Mouse (Mus musculus) hindbrain, embryonic 11.5 days (tissue): ENCODE results near the gene Mboat2. TPM values are rescaled to one million over a fixed set of nuclear protein-coding genes. Genes with fewer than 3 reads are reported as not detected.

ENCODE experiments used
- ATAC-seq: fragments of 200-750 bp; cut with Nextera tagmentation; 2 replicates; pipeline ENCODE4 v1.8.0; 2017; ENCODE audit warnings: mild to moderate bottlenecking, moderate TSS enrichment, moderate library complexity; ENCODE audit not compliant: low FRiP score
- DNase-seq: peaks from one replicate; pipeline ENCODE4 v3.0.0-alpha.2; 2015; ENCODE audit warnings: low spot score
- H3K27ac ChIP-seq: fragments of 300-500 bp; sonication (generic); 2 replicates; pipeline ENCODE4 v1.5.1; 2014; ENCODE audit warnings: mild to moderate bottlenecking, low read depth, low read length
- H3K27me3 ChIP-seq: fragments of 300-500 bp; sonication (generic); 2 replicates; pipeline ENCODE4 v1.6.1; 2014; ENCODE audit warnings: mild to moderate bottlenecking, low read length, moderate library complexity, mixed read lengths; ENCODE audit not compliant: control insufficient read depth, insufficient read depth
- H3K36me3 ChIP-seq: fragments of 300-500 bp; sonication (generic); 2 replicates; pipeline ENCODE4 v1.6.1; 2014; ENCODE audit warnings: mild to moderate bottlenecking, low read length, moderate library complexity, mixed read lengths; ENCODE audit not compliant: control insufficient read depth, insufficient read depth
- H3K4me1 ChIP-seq: fragments of 300-500 bp; sonication (generic); replicated peaks from 2 replicates; pipeline ENCODE4 v1.6.1; 2014; ENCODE audit warnings: low read length, mixed read lengths; ENCODE audit not compliant: control insufficient read depth, insufficient read depth
- H3K4me2 ChIP-seq: fragments of 300-500 bp; sonication (generic); replicated peaks from 2 replicates; pipeline ENCODE4 v1.6.1; 2014; ENCODE audit warnings: mild to moderate bottlenecking, low read depth, low read length
- H3K4me3 ChIP-seq: fragments of 300-500 bp; sonication (generic); 2 replicates; pipeline ENCODE4 v1.5.1; 2014; ENCODE audit warnings: low read depth, low read length
- H3K9ac ChIP-seq: fragments of 300-500 bp; sonication (generic); 2 replicates; pipeline ENCODE4 v1.6.1; 2014; ENCODE audit warnings: low read depth, low read length
- H3K9me3 ChIP-seq: fragments of 300-500 bp; sonication (generic); 2 replicates; pipeline ENCODE4 v1.6.1; 2016; ENCODE audit warnings: low read length; ENCODE audit not compliant: control insufficient read depth
- WGBS: fragments of 180-500 bp; shearing (Covaris S2); extraction: QIAGEN DNeasy Blood & Tissue Kit; methylation state at CpG from one replicate; pipeline ENCODE4 v1.1.7; 2014; 5-methylcytosine and 5-hydroxymethylcytosine counted together
- polyA plus RNA-seq: library from polyadenylated mRNA; unstranded; fragments of >200 nt; fragmentation: Nextera tagmentation; extraction: Ambion mirVana; gene quantifications from 2 replicates; pipeline ENCODE4 v1.2.1, GENCODE M21; 2014

The Mboat2 gene
- polyA plus RNA-seq, 1 experiment from 2014 or later = 59.5 TPM

DNA sequence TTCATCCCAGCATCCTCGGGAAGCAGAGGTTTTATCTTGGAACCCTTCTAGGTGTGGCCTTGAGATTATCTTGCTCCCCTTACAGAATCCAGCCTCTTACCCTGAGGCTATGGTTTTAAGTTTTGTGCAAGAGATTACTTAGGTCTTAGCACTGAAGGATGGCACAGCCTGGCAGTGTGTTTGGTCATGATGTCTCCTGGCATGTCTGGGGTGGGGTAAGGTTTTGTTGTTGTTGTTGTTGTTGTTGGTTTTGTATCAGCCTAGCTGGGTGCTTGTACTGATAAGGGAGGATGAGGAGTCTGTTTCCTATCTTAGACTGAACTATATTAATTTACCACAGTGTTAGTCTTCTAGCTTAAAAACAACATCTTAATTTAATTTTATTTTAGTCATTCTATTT lies 105.6 kb downstream of the Mboat2 start:
- Histone ChIP-seq H3K27ac (no peak overlapping the region), H3K4me1 (no peaks in the 10 kb centered on the region), H3K27me3 (no peaks in the 10 kb centered on the region), H3K9ac (no peak overlapping the region), H3K9me3 (no peaks in the 10 kb centered on the region), H3K4me2 (no peak overlapping the region), H3K4me3 (no peak overlapping the region), H3K36me3 (no peaks in the 10 kb centered on the region)
- DNase-seq (no peak), ATAC-seq (no peak)
- WGBS = 80% methylated on average over 1 of the region's 1 CpGs

DNA sequence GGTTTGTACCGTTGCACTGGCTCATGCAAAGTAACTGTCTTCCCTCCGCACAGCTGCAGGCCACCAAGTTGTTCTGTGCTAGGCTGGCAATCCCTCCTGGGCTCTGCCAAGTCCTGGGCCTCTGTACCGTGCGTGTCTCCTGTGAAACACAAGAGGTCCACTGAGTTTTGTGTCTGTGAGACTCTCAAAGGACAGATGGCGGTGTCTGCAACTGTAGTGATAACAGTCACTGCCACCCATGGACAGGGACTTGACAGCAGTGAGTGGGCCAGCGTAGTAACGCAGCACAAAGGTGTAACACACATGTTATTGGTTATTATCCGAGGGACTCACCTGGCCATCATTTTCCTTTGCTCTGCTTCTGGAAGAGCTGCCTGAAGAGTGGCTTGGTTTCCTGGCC lies 108.7 kb downstream of the Mboat2 start:
- H3K36me3 ChIP-seq = no peaks in the 10 kb centered on the region

GRCm38 (mm10) chr12:24942619-24943287 lies 112.1 kb downstream of the Mboat2 start:
- no peaks in the 10 kb centered on the region for H3K4me1 ChIP-seq
- H3K9me3 ChIP-seq = no peaks in the 10 kb centered on the region
- H3K4me3 ChIP-seq = no peak overlapping the region
- DNase-seq = no peak
- ATAC-seq = no peak
- no peaks in the 10 kb centered on the region for H3K36me3 ChIP-seq
- 90% methylated on average over 9 of the region's 9 CpGs for WGBS
- no peak overlapping the region for H3K4me2 ChIP-seq
- H3K9ac ChIP-seq = no peak overlapping the region
- no peaks in the 10 kb centered on the region for H3K27me3 ChIP-seq
- no peak overlapping the region for H3K27ac ChIP-seq

More for the DNA sequence above, 108.7 kb downstream of the Mboat2 start:
- Histone ChIP-seq H3K9me3 (no peaks in the 10 kb centered on the region), H3K27ac (no peak overlapping the region), H3K27me3 (no peaks in the 10 kb centered on the region), H3K4me2 (no peak overlapping the region), H3K4me3 (no peak overlapping the region), H3K4me1 (no peaks in the 10 kb centered on the region), H3K9ac (no peak overlapping the region)
- 91% methylated on average over 8 of the region's 8 CpGs for WGBS
- ATAC-seq (no peak), DNase-seq (no peak)

- DNase-seq (no peak), ATAC-seq (no peak)
- Histone ChIP-seq H3K9ac (no peak overlapping the region), H3K9me3 (no peaks in the 10 kb centered on the region), H3K27me3 (no peaks in the 10 kb centered on the region), H3K27ac (no peak overlapping the region), H3K4me1 (no peaks in the 10 kb centered on the region), H3K4me3 (no peak overlapping the region), H3K4me2 (no peak overlapping the region), H3K36me3 (no peaks in the 10 kb centered on the region)
- WGBS = 92% methylated on average over 4 of the region's 4 CpGs
Measured at GRCm38 (mm10) chr12:24943427-24943826, 112.7 kb downstream of the Mboat2 start.

- no peak overlapping the region for H3K27ac ChIP-seq
- H3K4me1 ChIP-seq = no peaks in the 10 kb centered on the region
- ATAC-seq (no peak), DNase-seq (no peak)
- H3K4me3 ChIP-seq = no peak overlapping the region
- H3K9me3 ChIP-seq = no peaks in the 10 kb centered on the region
- 96% methylated on average over 6 of the region's 7 CpGs for WGBS
- H3K9ac ChIP-seq = no peak overlapping the region
- H3K36me3 ChIP-seq = no peaks in the 10 kb centered on the region
- no peaks in the 10 kb centered on the region for H3K27me3 ChIP-seq
- H3K4me2 ChIP-seq = no peak overlapping the region
Measured at GRCm38 (mm10) chr12:24944597-24944996, 113.9 kb downstream of the Mboat2 start.

- no peaks in the 10 kb centered on the region for H3K9me3 ChIP-seq
- no peak overlapping the region for H3K9ac ChIP-seq
- no peak overlapping the region for H3K4me3 ChIP-seq
- no peaks in the 10 kb centered on the region for H3K27me3 ChIP-seq
- H3K4me1 ChIP-seq = no peaks in the 10 kb centered on the region
- no peak for ATAC-seq
- 94% methylated on average over 14 of the region's 14 CpGs for WGBS
- DNase-seq = no peak
- no peak overlapping the region for H3K4me2 ChIP-seq
- H3K36me3 ChIP-seq = peaks cover 5% of the 10 kb centered on the region; the same call in 1 of the 2 replicates
- H3K27ac ChIP-seq = no peak overlapping the region
Measured at GRCm38 (mm10) chr12:24947065-24947464, 116.4 kb downstream of the Mboat2 start.

DNA sequence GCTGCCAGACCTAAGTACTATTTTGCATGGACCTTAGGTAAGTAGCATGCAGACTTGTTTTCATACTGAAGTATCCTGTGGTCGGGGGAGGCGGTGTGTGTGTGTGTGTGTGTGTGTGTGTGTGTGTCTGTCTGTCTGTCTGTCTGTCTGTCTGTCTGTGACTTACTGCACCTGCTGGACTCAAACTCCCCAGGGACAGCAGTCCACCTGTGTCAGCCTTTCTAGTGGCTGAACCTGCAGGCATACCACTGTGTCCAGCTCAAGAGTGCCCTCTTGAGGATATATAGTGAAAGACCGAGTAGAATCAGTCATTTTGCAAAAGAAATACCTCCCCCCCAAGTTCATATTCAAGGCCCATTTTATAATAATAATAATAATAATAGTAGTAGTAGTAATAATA lies 117.7 kb downstream of the Mboat2 start:
- Histone ChIP-seq H3K4me2 (no peak overlapping the region), H3K27me3 (no peaks in the 10 kb centered on the region), H3K36me3 (peaks cover 5% of the 10 kb centered on the region; the same call in 1 of the 2 replicates), H3K9ac (no peak overlapping the region), H3K4me3 (no peak overlapping the region), H3K9me3 (no peaks in the 10 kb centered on the region), H3K27ac (no peak overlapping the region), H3K4me1 (no peaks in the 10 kb centered on the region)
- 66% methylated on average over 3 of the region's 3 CpGs for WGBS
- ATAC-seq (peak; percentile 40; the same call in 1 of the 2 replicates), DNase-seq (peak; percentile 48)

- WGBS = 91% methylated on average over 7 of the region's 7 CpGs
- DNase-seq = peak; percentile 43
Measured at GRCm38 (mm10) chr12:24950376-24951046, 119.8 kb downstream of the Mboat2 start.

GRCm38 (mm10) chr12:24952147-24952546 lies 121.5 kb downstream of the Mboat2 start:
- Histone ChIP-seq H3K4me1 (no peaks in the 10 kb centered on the region), H3K27me3 (no peaks in the 10 kb centered on the region), H3K27ac (no peak overlapping the region), H3K4me3 (no peak overlapping the region), H3K9me3 (no peaks in the 10 kb centered on the region), H3K9ac (no peak overlapping the region), H3K36me3 (peaks cover 5% of the 10 kb centered on the region; the same call in 1 of the 2 replicates), H3K4me2 (no peak overlapping the region)
- DNase-seq (peak; percentile 82), ATAC-seq (peak; percentile 47; the same call in 1 of the 2 replicates)
- 60% methylated on average over 6 of the region's 6 CpGs for WGBS

More at GRCm38 (mm10) chr12:24950376-24951046, 119.8 kb downstream of the Mboat2 start:
- Histone ChIP-seq H3K27me3 (no peaks in the 10 kb centered on the region), H3K36me3 (peaks cover 5% of the 10 kb centered on the region; the same call in 1 of the 2 replicates), H3K4me2 (no peak overlapping the region), H3K4me3 (no peak overlapping the region), H3K9me3 (no peaks in the 10 kb centered on the region), H3K27ac (no peak overlapping the region), H3K4me1 (no peaks in the 10 kb centered on the region), H3K9ac (no peak overlapping the region)
- ATAC-seq = no peak
